Mouse (Mus musculus): ENCODE results near the gene Ksr2. TPM values are rescaled to one million over a fixed set of nuclear protein-coding genes. Genes with fewer than 3 reads are reported as not detected.
A peak's percentile ranks its signal among the peaks of the same experiment; 100 is the strongest.

Gene Ksr2
- total and polyA plus RNA-seq, 3 experiments = 0.36 to 1.3 (median 1.2) TPM

- H3K4me1 ChIP-seq (ENCODE audit: control insufficient read depth in 1 of 2, insufficient read depth in 2 of 2) = peaks cover 9 to 21% of the 10 kb centered on the region in 2 experiments
- dilution Hi-C loops (cut with MboI; ENCODE audit: extremely low pct_ligation_motif_present, extremely low pct_unique_long_range_greater_than_20kb, low sequenced_read_pairs) (no loop called here), in situ Hi-C loops (cut with MboI; ENCODE audit: low pct_ligation_motif_present, low pct_unique_long_range_greater_than_20kb, low sequenced_read_pairs) (loop anchor here (5.0 kb wide), 2 partner anchors 187 to 377 kb away; partner anchors contain the start of gene Suds3)
- no peaks in the 10 kb centered on the region for H3K36me3 ChIP-seq (replicated peaks in 1 of 2; ENCODE audit: control insufficient read depth in 1 of 2, insufficient read depth in 1 of 2, low read length in 1 of 2)
- H3K79me2 ChIP-seq (replicated peaks; ENCODE audit: control insufficient read depth, extremely low read depth, insufficient read depth, poor library complexity, severe bottlenecking) = no peaks in the 10 kb centered on the region
- 0 out of 2 replicates have a peak overlapping the region, but pooled peaks have one; percentile 7 for H3K4me2 ChIP-seq (ENCODE audit: insufficient read depth, low read depth, poor library complexity, severe bottlenecking)
- TF ChIP-seq MYC (IDR thresholded peaks at IDR 0.05; ENCODE audit: low read depth, low read length) (peak; percentile 53; the same call in 1 of the 2 replicates), E2F4 (IDR thresholded peaks at IDR 0.05; ENCODE audit: insufficient replicate concordance, low read depth, low read length) (no peak), CHD2 (IDR thresholded peaks at IDR 0.05; ENCODE audit: low read length) (no peak), JUN (IDR thresholded peaks at IDR 0.05; ENCODE audit: insufficient read depth, low read depth, low read length) (no peak), USF2 (conservative IDR thresholded peaks at IDR 0.05; ENCODE audit: low read depth, low read length) (no peak), MAFK (IDR thresholded peaks at IDR 0.05; ENCODE audit: insufficient replicate concordance, low read length) (no peak), SMC3 (IDR thresholded peaks at IDR 0.05; ENCODE audit: low read depth, low read length) (peak; percentile 100), TCF12 (IDR thresholded peaks at IDR 0.05; ENCODE audit: low read depth, low read length) (peak; percentile 30; the same call in 1 of the 2 replicates), CHD1 (IDR thresholded peaks at IDR 0.05; ENCODE audit: low read depth, low read length) (no peak), RAD21 (IDR thresholded peaks at IDR 0.05; ENCODE audit: low read depth, low read length) (no peak; the same call in none of the 2 replicates), NRF1 (IDR thresholded peaks at IDR 0.05; ENCODE audit: low read depth, low read length) (0 out of 2 replicates have a peak, but pooled peaks have one; percentile 16), MXI1 (IDR thresholded peaks at IDR 0.05; ENCODE audit: low read depth, low read length) (no peak), ZNF384 (IDR thresholded peaks at IDR 0.05; ENCODE audit: low read depth, low read length) (peak; percentile 70), IRF4 (IDR thresholded peaks at IDR 0.05; ENCODE audit: low read depth, low read length) (peak; percentile 51; the same call in 1 of the 2 replicates), RCOR1 (conservative IDR thresholded peaks at IDR 0.05; ENCODE audit: low read depth, low read length) (no peak), TBP (conservative IDR thresholded peaks at IDR 0.05; ENCODE audit: low read depth, low read length) (no peak), SIN3A (IDR thresholded peaks at IDR 0.05; ENCODE audit: low read length) (peak; percentile 71; the same call in 1 of the 2 replicates), HCFC1 (IDR thresholded peaks at IDR 0.05; ENCODE audit: low read depth, low read length) (no peak), MAZ (IDR thresholded peaks at IDR 0.05; ENCODE audit: low read depth, low read length) (peak; percentile 74; the same call in 1 of the 2 replicates), POLR2AphosphoS2 (IDR thresholded peaks at IDR 0.05; ENCODE audit: low read depth, low read length) (no peak), JUND (conservative IDR thresholded peaks at IDR 0.05; ENCODE audit: low read depth, low read length) (0 out of 2 replicates have a peak, but pooled peaks have one; percentile 23), UBTF (IDR thresholded peaks at IDR 0.05; ENCODE audit: low read depth, low read length) (no peak), EP300 (IDR thresholded peaks at IDR 0.05; ENCODE audit: low read length) (no peak), KAT2A (IDR thresholded peaks at IDR 0.05; ENCODE audit: insufficient replicate concordance, low read length) (no peak), GABPA (IDR thresholded peaks at IDR 0.05; ENCODE audit: insufficient replicate concordance, low read depth, low read length) (no peak), BHLHE40 (IDR thresholded peaks at IDR 0.05; ENCODE audit: low read depth, low read length) (no peak; the same call in 1 of the 2 replicates), USF1 (IDR thresholded peaks at IDR 0.05; ENCODE audit: low read depth, low read length) (no peak), PAX5 (IDR thresholded peaks at IDR 0.05; ENCODE audit: low read length) (no peak), POLR2A (IDR thresholded peaks at IDR 0.05; ENCODE audit: low read depth, low read length) (no peak), CTCF (conservative IDR thresholded peaks at IDR 0.05 in 1 of 2, IDR thresholded peaks at IDR 0.05 in 1 of 2; ENCODE audit: low read depth in 2 of 2, low read length in 2 of 2) (peak; percentile 85 to 98), ZKSCAN1 (IDR thresholded peaks at IDR 0.05; ENCODE audit: borderline replicate concordance, low read depth, low read length) (no peak), NELFE (IDR thresholded peaks at IDR 0.05; ENCODE audit: low read depth, low read length) (peak; percentile 48; the same call in 1 of the 2 replicates), ELF1 (IDR thresholded peaks at IDR 0.05; ENCODE audit: low read depth, low read length) (0 out of 2 replicates have a peak, but pooled peaks have one; percentile 6), ETS1 (conservative IDR thresholded peaks at IDR 0.05; ENCODE audit: low read depth, low read length) (no peak; the same call in 1 of the 2 replicates), ZC3H11A (IDR thresholded peaks at IDR 0.05; ENCODE audit: low read depth, low read length) (peak; percentile 97), MAX (IDR thresholded peaks at IDR 0.05; ENCODE audit: low read length) (no peak; the same call in 1 of the 2 replicates), ZMIZ1 (IDR thresholded peaks at IDR 0.05; ENCODE audit: low read depth, low read length) (no peak), MEF2A (IDR thresholded peaks at IDR 0.05; ENCODE audit: borderline replicate concordance, low read depth, low read length) (peak; percentile 84)
- H3K4me3 ChIP-seq (replicated peaks in 1 of 3; ENCODE audit: low read depth in 2 of 3, low read length in 2 of 3, poor library complexity in 1 of 3) = no peak overlapping the region
- no peaks in the 10 kb centered on the region for H3K27me3 ChIP-seq (replicated peaks)
- H3K27ac ChIP-seq (ENCODE audit: insufficient read depth, low read depth) = no peak overlapping the region
- peaks cover 2% of the 10 kb centered on the region for H3K9me3 ChIP-seq (replicated peaks; ENCODE audit: low read length)
- peak overlapping the region; percentile 14; the same call in 1 of the 2 replicates for H3K9ac ChIP-seq (ENCODE audit: insufficient read depth, low read depth)
- peak; percentile 83 for DNase-seq (ENCODE audit: extremely low read depth)
Observed at GRCm38 (mm10) chr5:117493947-117494346, 80.1 kb downstream of the Ksr2 start.
